Mouse (Mus musculus) hindbrain, embryonic 13.5 days (tissue): ENCODE measurements around the gene Mdc1. TPM values are rescaled to one million over a fixed set of nuclear protein-coding genes. Genes with fewer than 3 reads are reported as not detected.

ENCODE experiments used
- ATAC-seq: fragments of 200-750 bp; cut with Nextera tagmentation; 2 replicates; pipeline ENCODE4 v1.8.0; 2017; ENCODE audit warnings: moderate TSS enrichment; ENCODE audit not compliant: low FRiP score
- H3K27ac ChIP-seq: fragments of 300-500 bp; sonication (generic); 2 replicates; pipeline ENCODE4 v1.5.1; 2015; ENCODE audit warnings: inconsistent platforms, mild to moderate bottlenecking, moderate library complexity
- H3K27me3 ChIP-seq: fragments of 300-500 bp; sonication (generic); 2 replicates; pipeline ENCODE4 v1.6.1; 2015; ENCODE audit warnings: mild to moderate bottlenecking, inconsistent platforms
- H3K36me3 ChIP-seq: fragments of 300-500 bp; sonication (generic); 2 replicates; pipeline ENCODE4 v1.6.1; 2015; ENCODE audit warnings: mild to moderate bottlenecking, inconsistent platforms
- H3K4me1 ChIP-seq: fragments of 300-500 bp; sonication (generic); replicated peaks from 2 replicates; pipeline ENCODE4 v1.6.1; 2015; ENCODE audit warnings: inconsistent platforms
- H3K4me2 ChIP-seq: fragments of 300-500 bp; sonication (generic); 2 replicates; pipeline ENCODE4 v1.6.1; 2015; ENCODE audit warnings: inconsistent platforms, mild to moderate bottlenecking, moderate library complexity
- H3K4me3 ChIP-seq: fragments of 300-500 bp; sonication (generic); 2 replicates; pipeline ENCODE4 v1.5.1; 2015; ENCODE audit warnings: mild to moderate bottlenecking, inconsistent platforms
- H3K9ac ChIP-seq: fragments of 300-500 bp; sonication (generic); 2 replicates; pipeline ENCODE4 v1.6.1; 2015; ENCODE audit warnings: mild to moderate bottlenecking, inconsistent platforms
- H3K9me3 ChIP-seq: fragments of 300-500 bp; sonication (generic); 2 replicates; pipeline ENCODE4 v1.6.1; 2016; ENCODE audit warnings: inconsistent platforms
- WGBS: fragments of 180-500 bp; shearing (Covaris S2); methylation state at CpG from one replicate; pipeline ENCODE4 v1.1.7; 2015; 5-methylcytosine and 5-hydroxymethylcytosine counted together
- polyA plus RNA-seq: library from polyadenylated mRNA; unstranded; fragments of >200 nt; fragmentation: Nextera tagmentation; extraction: Ambion mirVana; gene quantifications from 2 replicates; pipeline ENCODE4 v1.2.1, GENCODE M21; 2015

Gene Mdc1
- polyA plus RNA-seq, 1 experiment from 2014 or later = 11.3 TPM

DNA sequence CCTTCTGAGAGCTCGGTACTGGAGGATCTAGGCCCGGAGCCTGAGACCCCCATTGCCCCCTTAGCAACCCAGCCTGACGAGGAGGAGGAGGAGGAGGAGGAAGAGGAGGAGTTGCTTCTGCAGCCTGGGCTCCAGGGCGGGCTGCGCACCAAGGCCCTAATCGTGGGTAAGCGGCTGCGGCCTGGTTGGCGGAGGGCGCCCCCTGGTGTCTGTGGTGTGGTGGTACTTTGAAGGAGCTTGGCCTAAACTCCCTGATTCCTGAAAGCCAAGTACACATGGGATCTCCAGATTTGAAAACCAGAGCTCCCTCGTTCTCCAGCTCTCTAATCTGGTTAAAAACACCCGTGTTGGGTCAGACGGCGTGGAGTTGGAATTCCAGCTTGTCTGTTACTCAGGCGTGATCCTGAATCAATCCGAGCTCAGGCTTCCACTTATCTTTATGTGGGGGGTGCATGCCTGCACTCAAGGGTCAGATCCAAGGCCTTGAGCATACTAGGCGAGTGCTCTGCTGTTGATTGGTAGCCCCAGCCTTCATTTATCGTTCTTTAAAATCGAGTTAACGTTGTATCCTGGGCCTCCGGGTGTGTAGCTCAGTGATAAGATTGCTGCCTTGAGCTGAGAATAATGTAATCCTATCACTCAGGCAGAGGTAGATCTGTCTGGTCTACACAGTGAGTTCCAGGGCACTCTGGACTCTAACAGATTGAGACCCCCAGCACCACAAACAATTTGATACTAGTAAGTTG is 32.6 kb downstream of the Mdc1 start:
- Histone ChIP-seq H3K9ac (peak overlapping the region; percentile 60), H3K27ac (no peak overlapping the region), H3K4me2 (peak overlapping the region; percentile 34), H3K4me3 (no peak overlapping the region), H3K9me3 (no peaks in the 10 kb centered on the region), H3K36me3 (peaks cover 39% of the 10 kb centered on the region), H3K4me1 (peaks cover 56% of the 10 kb centered on the region), H3K27me3 (no peaks in the 10 kb centered on the region)
- WGBS = 31% methylated on average over 21 of the region's 21 CpGs
- ATAC-seq = peak; percentile 28; the same call in 1 of the 2 replicates

DNA sequence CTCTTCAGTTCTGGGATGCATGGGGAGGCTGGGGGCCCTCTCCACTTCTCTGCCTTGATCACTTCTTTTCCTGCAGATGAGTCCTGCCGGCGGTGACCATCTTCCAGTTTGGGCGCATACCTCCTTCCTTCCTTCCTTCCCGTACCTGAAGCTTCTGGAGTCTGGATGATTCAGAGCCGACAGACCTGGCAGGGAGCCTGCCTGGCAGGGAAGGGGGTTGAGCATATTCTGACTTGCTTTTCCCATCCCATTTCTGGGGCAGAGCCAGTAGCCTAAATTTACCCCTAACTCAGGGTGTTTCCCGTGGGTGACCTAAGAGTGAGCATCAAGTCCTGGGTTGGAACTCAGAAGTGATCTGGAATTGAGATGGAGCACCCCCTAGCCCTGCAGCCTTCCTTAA is 33.4 kb downstream of the Mdc1 start:
- Histone ChIP-seq H3K4me2 (no peak overlapping the region), H3K4me3 (no peak overlapping the region), H3K36me3 (peaks cover 39% of the 10 kb centered on the region), H3K9ac (no peak overlapping the region), H3K27ac (no peak overlapping the region), H3K27me3 (no peaks in the 10 kb centered on the region), H3K4me1 (peaks cover 48% of the 10 kb centered on the region), H3K9me3 (no peaks in the 10 kb centered on the region)
- 92% methylated on average over 6 of the region's 6 CpGs for WGBS
- no peak for ATAC-seq

DNA sequence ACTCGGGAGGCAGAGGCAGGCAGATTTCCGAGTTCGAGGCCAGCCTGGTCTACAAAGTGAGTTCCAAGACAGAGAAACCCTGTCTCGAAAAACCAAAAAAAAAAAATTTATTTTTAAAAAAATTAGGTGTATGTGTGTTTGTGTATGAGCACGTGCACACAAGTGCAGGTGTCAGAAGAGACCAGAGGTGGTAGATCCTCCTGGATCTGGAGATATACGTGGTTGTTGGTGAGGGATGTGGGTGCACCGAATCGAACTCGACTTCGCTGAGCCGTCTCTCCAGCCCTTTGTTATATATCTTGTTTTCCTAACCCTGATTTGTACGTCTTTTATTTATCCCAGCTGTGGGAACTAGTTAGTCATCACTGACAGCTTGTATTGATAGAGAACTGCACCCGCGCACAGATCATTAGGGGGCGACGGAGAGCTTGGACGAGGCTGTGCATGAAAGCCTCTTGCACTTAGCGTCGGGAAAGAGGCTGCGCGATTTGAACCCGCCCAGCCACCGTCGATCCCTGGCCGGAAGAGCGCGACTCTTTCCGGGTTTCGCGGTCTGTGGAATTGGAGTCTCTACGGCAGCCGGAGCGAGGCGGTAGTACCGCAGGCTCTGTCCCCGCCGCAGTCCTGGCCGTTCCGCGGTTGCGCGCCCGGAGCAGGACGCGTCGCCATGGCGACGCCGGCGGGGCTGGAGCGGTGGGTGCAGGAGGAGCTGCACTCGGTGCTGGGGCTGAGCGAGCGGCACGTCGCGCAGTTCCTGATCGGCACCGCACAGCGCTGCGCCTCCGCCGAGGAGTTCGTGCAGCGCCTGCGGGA is 38.1 kb downstream of the Mdc1 start, which contains the start of gene Dhx16:
Gene Dhx16, plus strand, starts transcription at position 575 of the 813 bp plus-strand sequence.
- Histone ChIP-seq H3K27me3 (no peaks in the 10 kb centered on the region), H3K27ac (peak within 1 kb of the TSS; percentile 84), H3K36me3 (peaks cover 48% of the 10 kb centered on the region), H3K4me3 (peak within 1 kb of the TSS; percentile 94), H3K4me2 (peak within 1 kb of the TSS; percentile 86), H3K9me3 (no peaks in the 10 kb centered on the region), H3K9ac (peak within 1 kb of the TSS; percentile 94), H3K4me1 (peaks cover 19% of the 10 kb centered on the region)
- WGBS = 5% methylated on average over 66 of the region's 66 CpGs
- ATAC-seq = peak; percentile 93

DNA sequence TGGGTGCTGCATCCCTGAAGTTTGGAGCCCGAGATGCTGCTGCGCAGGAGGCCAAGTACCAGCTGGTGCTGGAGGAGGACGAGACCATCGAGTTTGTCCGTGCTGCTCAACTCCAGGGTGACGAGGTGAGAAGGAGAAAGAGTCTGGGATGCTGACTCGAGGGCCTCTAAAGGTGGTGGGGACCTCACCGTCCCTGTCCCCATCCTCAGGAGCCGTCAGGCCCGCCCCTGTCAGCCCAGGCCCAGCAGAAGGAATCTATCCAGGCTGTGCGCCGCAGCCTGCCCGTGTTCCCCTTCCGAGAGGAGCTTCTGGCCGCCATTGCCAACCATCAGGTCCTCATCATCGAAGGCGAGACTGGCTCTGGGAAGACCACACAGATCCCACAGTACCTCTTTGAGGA is 41.6 kb downstream of the Mdc1 start:
- no peak overlapping the region for H3K4me3 ChIP-seq
- no peaks in the 10 kb centered on the region for H3K9me3 ChIP-seq
- H3K9ac ChIP-seq = no peak overlapping the region
- no peak for ATAC-seq
- H3K36me3 ChIP-seq = peaks cover 64% of the 10 kb centered on the region
- no peak overlapping the region for H3K27ac ChIP-seq
- no peak overlapping the region for H3K4me2 ChIP-seq
- H3K27me3 ChIP-seq = no peaks in the 10 kb centered on the region
- peaks cover 17% of the 10 kb centered on the region for H3K4me1 ChIP-seq
- WGBS = 91% methylated on average over 17 of the region's 17 CpGs

DNA sequence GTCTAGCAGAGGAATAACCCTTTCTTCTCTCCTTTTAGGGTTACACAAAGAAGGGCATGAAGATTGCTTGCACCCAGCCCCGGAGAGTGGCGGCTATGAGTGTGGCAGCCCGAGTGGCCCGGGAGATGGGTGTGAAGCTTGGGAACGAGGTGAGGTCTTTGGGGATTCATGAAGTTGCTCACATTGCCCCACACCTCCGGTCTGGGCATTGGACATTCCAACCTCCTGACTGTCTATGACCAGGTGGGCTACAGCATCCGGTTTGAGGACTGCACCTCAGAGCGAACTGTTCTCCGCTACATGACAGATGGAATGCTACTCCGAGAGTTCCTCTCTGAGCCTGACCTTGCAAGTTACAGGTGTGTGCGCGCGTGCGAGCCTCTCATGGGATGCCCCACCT is 42.5 kb downstream of the Mdc1 start:
- Histone ChIP-seq H3K9ac (no peak overlapping the region), H3K4me1 (peaks cover 17% of the 10 kb centered on the region), H3K4me2 (no peak overlapping the region), H3K27ac (no peak overlapping the region), H3K4me3 (no peak overlapping the region), H3K27me3 (no peaks in the 10 kb centered on the region), H3K9me3 (no peaks in the 10 kb centered on the region), H3K36me3 (peaks cover 72% of the 10 kb centered on the region)
- 96% methylated on average over 14 of the region's 14 CpGs for WGBS
- ATAC-seq = no peak

DNA sequence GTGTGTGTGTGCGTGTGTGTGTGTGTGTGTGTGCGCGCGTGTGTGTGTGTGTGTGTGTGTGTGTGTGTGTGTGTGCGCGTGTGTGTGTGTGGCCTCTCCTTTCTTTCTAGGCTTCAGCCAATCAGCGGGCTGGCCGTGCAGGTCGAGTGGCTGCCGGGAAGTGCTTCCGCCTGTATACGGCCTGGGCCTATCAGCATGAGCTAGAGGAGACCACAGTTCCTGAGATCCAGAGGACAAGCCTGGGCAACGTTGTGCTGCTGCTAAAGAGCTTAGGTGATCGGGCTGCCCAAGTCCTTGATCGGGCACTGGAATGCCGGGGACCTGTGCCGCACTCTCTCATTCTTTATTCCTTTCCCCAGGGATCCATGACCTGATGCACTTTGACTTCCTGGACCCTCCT is 46.4 kb downstream of the Mdc1 start:
- peaks cover 96% of the 10 kb centered on the region for H3K36me3 ChIP-seq
- 83% methylated on average over 16 of the region's 17 CpGs for WGBS
- no peak for ATAC-seq
- H3K27ac ChIP-seq = no peak overlapping the region
- no peak overlapping the region for H3K9ac ChIP-seq
- no peaks in the 10 kb centered on the region for H3K9me3 ChIP-seq
- H3K4me2 ChIP-seq = no peak overlapping the region
- H3K4me3 ChIP-seq = no peak overlapping the region
- no peaks in the 10 kb centered on the region for H3K4me1 ChIP-seq
- no peaks in the 10 kb centered on the region for H3K27me3 ChIP-seq

DNA sequence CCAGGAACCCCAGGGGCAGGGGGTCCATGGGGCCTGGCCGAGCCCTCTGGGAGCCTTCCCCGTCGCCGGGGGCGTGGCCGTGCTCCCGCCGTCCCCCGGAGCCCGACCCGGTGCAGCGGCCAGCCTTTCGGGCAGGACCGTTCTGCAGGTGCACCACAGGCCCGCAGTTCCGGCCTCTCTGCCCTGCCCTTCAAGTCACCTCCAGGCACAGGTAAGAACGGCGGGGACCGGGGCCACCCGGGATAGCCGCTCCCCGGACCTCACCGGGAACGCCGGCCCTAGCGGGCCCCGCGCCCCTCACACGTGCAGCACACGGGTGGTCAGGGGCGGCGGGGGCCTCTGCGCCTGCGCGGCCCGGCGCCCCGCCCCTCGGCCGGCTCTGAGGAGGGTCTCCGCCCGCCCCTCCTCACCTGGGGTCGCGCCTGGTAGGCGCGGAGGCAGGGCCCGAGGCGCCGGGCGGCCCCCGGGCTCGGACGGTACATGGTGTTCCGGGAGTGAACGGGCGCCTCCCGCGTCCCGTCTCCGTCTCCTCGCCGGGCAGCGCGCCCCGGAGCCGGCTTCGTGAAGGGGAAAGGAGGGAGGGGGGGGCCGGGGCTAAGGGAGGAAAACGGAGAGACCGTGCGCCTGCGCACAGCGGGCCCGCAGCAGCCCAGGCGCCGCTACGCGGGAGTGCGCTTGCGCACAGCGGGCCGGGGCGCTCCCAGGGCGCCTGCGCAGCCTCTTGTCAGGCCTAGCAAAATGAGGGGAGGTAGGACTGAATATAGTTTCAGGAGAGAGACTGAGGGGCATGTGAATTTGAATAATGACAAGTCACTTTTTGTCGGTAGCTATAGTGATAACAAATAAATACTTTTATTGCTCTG is 55.7 kb downstream of the Mdc1 start, which contains the start of gene 2310061I04Rik:
Gene 2310061I04Rik, minus strand, starts transcription at position 651 of the 863 bp plus-strand sequence.
- WGBS = under 1% methylated on average over 80 of the region's 86 CpGs
- ATAC-seq = peak; percentile 94
- peak within 1 kb of the TSS; percentile 88 for H3K4me2 ChIP-seq
- peak within 1 kb of the TSS; percentile 98 for H3K27ac ChIP-seq
- no peaks in the 10 kb centered on the region for H3K27me3 ChIP-seq
- peaks cover 71% of the 10 kb centered on the region for H3K36me3 ChIP-seq
- peak within 1 kb of the TSS; percentile 95 for H3K9ac ChIP-seq
- H3K4me1 ChIP-seq = peaks cover 29% of the 10 kb centered on the region
- H3K9me3 ChIP-seq = no peaks in the 10 kb centered on the region
- peak within 1 kb of the TSS; percentile 87 for H3K4me3 ChIP-seq

DNA sequence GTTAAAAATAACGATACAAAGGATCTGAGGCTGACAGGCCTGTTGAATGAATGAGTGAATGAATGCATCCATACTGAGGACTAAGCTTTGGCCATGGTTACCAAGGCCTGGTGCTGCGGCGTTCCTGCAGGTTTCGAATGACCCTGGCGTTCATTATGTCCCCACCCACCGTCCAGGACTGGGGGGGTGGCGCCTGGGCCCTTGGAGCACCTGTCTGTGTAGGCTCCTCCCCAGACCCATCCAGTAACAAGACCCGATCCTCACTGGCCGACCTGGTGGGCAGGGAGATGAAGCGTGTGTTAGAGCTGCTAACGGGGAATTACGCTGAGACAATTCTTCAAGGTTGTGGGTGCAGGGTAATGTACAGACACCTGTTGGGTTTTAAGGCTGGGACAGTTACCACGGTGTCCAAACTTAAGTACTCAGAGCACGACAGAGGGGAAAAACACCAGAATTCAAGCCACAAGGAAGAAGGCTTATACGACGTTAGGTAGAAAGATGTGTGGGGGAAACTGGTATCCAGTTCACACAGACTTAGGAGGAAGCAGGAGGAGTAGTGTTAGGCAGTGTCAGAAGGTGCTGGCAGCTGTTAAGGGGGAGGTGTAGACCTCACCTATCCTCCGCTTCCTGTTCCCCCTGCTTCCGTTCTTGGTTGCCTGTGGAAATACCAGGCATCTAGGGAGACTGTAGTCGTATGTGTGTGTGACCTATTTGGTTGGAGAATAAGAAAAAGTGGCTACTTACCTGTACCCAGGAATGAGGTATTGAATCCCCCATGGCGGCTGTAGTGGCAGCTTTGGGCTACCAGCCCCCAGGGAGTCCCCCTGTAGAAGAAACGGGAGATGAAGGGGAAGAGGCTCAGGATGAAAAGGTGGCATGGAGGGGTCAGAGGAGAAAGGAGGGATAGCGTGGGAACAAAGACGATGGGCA is 56.6 kb downstream of the Mdc1 start:
- 45% methylated on average over 23 of the region's 23 CpGs for WGBS
- H3K4me2 ChIP-seq = peak overlapping the region; percentile 88
- no peaks in the 10 kb centered on the region for H3K9me3 ChIP-seq
- H3K9ac ChIP-seq = peak overlapping the region; percentile 95
- H3K36me3 ChIP-seq = peaks cover 71% of the 10 kb centered on the region
- peak; percentile 64 for ATAC-seq
- H3K4me1 ChIP-seq = peaks cover 29% of the 10 kb centered on the region
- peak overlapping the region; percentile 87 for H3K4me3 ChIP-seq
- peak overlapping the region; percentile 98 for H3K27ac ChIP-seq
- no peaks in the 10 kb centered on the region for H3K27me3 ChIP-seq

DNA sequence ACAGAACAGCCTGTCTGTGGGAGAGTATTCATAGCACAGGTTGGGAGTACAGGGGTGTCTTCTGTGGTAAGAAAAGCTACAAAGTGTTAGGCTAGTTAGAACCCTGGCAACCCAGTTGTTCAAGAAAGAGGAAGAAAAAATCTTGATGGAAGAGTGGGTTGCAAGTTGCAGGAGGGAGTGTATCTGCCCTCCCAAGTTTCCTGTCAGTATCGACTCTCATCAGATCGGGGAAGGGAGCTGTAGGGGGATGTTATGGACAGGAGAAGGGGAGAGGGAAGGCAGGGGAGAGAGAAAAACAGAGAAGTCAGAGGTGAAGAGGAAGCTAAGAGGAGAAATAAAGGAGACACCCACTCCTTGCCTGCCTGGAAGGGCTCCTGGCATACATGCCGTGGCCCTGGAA is 59.3 kb downstream of the Mdc1 start:
- no peak for ATAC-seq
- Histone ChIP-seq H3K4me3 (no peak overlapping the region), H3K36me3 (peaks cover 77% of the 10 kb centered on the region), H3K4me2 (no peak overlapping the region), H3K27me3 (no peaks in the 10 kb centered on the region), H3K9me3 (no peaks in the 10 kb centered on the region), H3K4me1 (peaks cover 23% of the 10 kb centered on the region), H3K27ac (no peak overlapping the region), H3K9ac (no peak overlapping the region)
- WGBS = 92% methylated on average over 3 of the region's 3 CpGs

DNA sequence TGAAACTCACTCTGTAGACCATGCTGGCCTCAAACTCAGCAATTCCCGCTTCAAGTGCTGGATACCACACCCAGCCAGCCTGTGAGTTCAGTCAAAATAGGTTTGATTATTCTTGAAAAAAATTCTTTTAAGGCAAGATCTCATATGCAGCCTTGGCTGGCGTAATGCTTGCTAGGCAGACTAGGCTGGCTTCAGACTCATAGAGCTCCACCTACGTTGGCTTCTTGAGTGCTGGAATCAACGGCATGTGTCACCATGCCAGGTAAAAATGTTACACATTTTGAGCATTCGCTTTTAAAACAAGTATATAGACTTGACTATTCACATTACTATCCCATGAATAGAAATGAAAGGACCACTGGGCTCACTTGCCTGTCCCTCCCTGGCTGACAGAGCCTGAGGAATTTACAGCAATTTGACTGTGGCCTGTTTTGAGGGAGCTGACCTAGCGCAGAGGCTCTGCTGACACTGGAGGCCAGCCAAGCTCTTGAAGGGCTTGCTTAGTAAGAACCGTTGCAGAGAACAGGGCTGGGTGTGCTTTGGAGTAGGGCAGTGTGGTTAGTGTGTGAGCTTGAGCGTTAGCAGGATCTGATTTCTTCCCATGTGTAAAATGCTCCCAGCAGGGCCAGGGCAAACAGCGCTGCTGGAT is 62.2 kb downstream of the Mdc1 start:
- H3K9me3 ChIP-seq = no peaks in the 10 kb centered on the region
- 93% methylated on average over 9 of the region's 9 CpGs for WGBS
- ATAC-seq = no peak

DNA sequence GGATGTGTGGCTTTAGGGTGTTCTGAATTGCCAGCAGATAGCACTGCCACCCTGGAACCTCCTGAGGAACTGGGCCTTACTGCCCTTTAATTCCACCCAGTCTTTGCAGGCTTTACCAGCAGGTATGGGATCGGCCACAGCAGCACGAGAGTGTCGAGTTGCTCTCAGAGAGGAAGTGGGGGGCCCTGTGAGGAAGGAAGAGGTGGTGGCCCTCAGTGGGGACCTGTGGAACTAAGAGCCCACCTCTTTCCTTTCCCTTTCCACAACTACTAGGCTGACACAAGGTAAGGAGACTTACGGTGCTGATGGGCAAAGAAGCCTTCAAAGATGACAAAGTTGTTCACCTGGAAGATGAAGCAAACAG is 62.7 kb downstream of the Mdc1 start:
- Histone ChIP-seq H3K27me3 (no peaks in the 10 kb centered on the region), H3K9ac (no peak overlapping the region), H3K4me1 (peaks cover 27% of the 10 kb centered on the region), H3K27ac (0 out of 2 replicates have a peak overlapping the region, but pooled peaks have one; percentile 9), H3K9me3 (no peaks in the 10 kb centered on the region), H3K36me3 (peaks cover 96% of the 10 kb centered on the region), H3K4me3 (no peak overlapping the region), H3K4me2 (no peak overlapping the region)
- WGBS = 90% methylated on average over 4 of the region's 4 CpGs
- no peak for ATAC-seq

More for the DNA sequence above, 62.2 kb downstream of the Mdc1 start:
- Histone ChIP-seq H3K9ac (no peak overlapping the region), H3K4me1 (peaks cover 22% of the 10 kb centered on the region), H3K4me2 (no peak overlapping the region), H3K27ac (0 out of 2 replicates have a peak overlapping the region, but pooled peaks have one; percentile 9), H3K4me3 (no peak overlapping the region), H3K27me3 (no peaks in the 10 kb centered on the region), H3K36me3 (peaks cover 96% of the 10 kb centered on the region)
